Mouse (Mus musculus): ENCODE measurements around the gene Trappc2.

DNA sequence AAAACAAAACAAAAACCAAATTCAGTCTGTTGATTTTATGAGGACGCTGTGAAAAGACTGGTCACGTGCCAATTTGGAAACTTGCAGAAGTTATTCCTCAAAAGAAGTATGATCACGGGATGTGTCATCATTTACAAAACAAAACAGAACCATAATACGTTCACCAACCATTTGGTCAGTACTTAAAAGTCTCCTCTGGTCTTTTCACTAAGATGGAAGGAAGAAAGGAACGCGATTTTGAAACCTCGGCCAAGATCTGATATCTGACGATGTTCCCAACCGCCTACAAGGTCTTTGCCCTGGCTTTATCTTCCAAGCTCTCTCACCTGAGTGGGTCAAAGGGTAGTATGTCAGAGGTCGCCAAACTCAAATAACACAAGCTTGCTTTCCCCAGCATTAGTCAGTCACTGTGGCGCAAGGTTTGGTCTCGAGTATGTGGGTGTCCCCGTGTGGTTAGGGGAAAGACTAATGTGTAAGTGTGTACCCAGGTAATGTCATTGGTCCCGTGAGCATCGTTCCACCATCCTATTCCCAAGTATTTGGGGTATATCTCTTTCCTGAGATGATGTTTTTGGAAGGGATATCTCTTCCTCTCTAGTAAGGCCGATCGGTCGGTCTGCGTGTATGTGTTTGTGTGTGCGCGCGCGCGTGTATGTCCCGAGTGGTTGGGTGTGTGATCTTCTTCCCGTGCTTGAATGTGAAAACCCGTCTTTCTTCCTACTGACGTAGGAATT is 38.4 kb downstream of the Trappc2 start:
- TF ChIP-seq GATA1 (IDR thresholded peaks at IDR 0.05; ENCODE audit: borderline replicate concordance, low read length) = no peak
- no peak for TF ChIP-seq FLI1 (IDR thresholded peaks at IDR 0.05; ENCODE audit: low read length)

All from megakaryocyte, embryonic 14.5 days (primary cell).